Mouse (Mus musculus): ENCODE measurements around the gene Faap24.

- no peak for TF ChIP-seq CEBPB (IDR thresholded peaks at IDR 0.05; ENCODE audit: low read depth)
- TF ChIP-seq CTCF (IDR thresholded peaks at IDR 0.05; ENCODE audit: control insufficient read depth, insufficient read depth, insufficient read length) = no peak
- no peak for TF ChIP-seq USF1 (IDR thresholded peaks at IDR 0.05; ENCODE audit: low read depth)
- no peak for TF ChIP-seq MYOD1 (IDR thresholded peaks at IDR 0.05; ENCODE audit: control insufficient read depth, insufficient read length, low read depth)
- no peak for TF ChIP-seq MAX (IDR thresholded peaks at IDR 0.05)
These were observed 20.0 kb downstream of the Faap24 start for GRCm38 (mm10) chr7:35376623-35377022.

Measured in C2C12 (cell line).